Mouse (Mus musculus): Measurements from ENCODE around the gene Jazf1.

DNA sequence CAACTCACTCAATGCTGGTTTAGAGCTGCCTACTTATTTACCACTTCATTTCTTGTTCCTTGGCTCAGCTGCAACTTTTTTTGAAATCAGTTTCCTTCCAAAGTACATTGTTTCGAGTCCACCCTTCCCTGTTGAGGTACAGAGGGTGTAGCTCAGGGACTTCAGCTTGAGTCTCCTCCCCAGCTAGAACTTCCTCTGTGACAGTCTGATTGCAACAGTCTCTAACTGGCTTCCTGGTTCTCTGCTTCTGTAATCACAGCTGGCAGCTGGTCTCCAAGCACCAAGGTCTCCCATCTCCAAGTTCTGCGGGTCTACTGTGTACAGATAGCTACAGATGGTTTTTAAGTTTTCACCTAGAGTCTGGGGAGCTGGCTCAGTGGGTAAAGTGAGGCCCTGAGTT is 113.1 kb downstream of the Jazf1 start:
- TF ChIP-seq HCFC1 (IDR thresholded peaks at IDR 0.05; ENCODE audit: borderline replicate concordance, insufficient read depth, low read length), result no peak
- TF ChIP-seq CHD2 (IDR thresholded peaks at IDR 0.05; ENCODE audit: low read depth, low read length), result no peak
- TF ChIP-seq ZC3H11A (IDR thresholded peaks at IDR 0.05; ENCODE audit: borderline replicate concordance, low read depth, low read length), result no peak
- no peak for TF ChIP-seq ZNF384 (IDR thresholded peaks at IDR 0.05; ENCODE audit: low read depth, low read length)
- TF ChIP-seq MAFK (IDR thresholded peaks at IDR 0.05; ENCODE audit: insufficient read depth, low read depth, low read length), result no peak
